Mouse (Mus musculus): ENCODE data around the gene Psmd11. TPM values are rescaled to one million over a fixed set of nuclear protein-coding genes. Genes with fewer than 3 reads are reported as not detected.

Psmd11 gene
- polyA plus RNA-seq, 1 experiment, result 65.0 TPM

- TF ChIP-seq CTCF (IDR thresholded peaks at IDR 0.05; ENCODE audit: low read depth, low read length) (peak; percentile 46; the same call in 1 of the 2 replicates), POLR2A (IDR thresholded peaks at IDR 0.05; ENCODE audit: borderline replicate concordance, low read depth, low read length) (no peak)
- Histone ChIP-seq H3K4me3 (ENCODE audit: insufficient read depth, low read length) (no peak overlapping the region), H3K4me1 (ENCODE audit: control insufficient read depth, insufficient read depth, low read length) (peaks cover 14% of the 10 kb centered on the region), H3K27ac (ENCODE audit: insufficient read depth, low read depth, low read length) (no peak overlapping the region)
These were observed 45.8 kb downstream of the Psmd11 start for GRCm38 (mm10) chr11:80474175-80474691.

- TF ChIP-seq POLR2A (IDR thresholded peaks at IDR 0.05; ENCODE audit: borderline replicate concordance, low read depth, low read length) (no peak), CTCF (IDR thresholded peaks at IDR 0.05; ENCODE audit: low read depth, low read length) (no peak)
- no peak overlapping the region for H3K4me3 ChIP-seq (ENCODE audit: insufficient read depth, low read length)
- H3K27ac ChIP-seq (ENCODE audit: insufficient read depth, low read depth, low read length), result no peak overlapping the region
- H3K4me1 ChIP-seq (ENCODE audit: control insufficient read depth, insufficient read depth, low read length), result peaks cover 17% of the 10 kb centered on the region
These were observed 46.4 kb downstream of the Psmd11 start for GRCm38 (mm10) chr11:80474846-80475245.

GRCm38 (mm10) chr11:80475544-80475943, 47.1 kb downstream of the Psmd11 start:
- H3K4me3 ChIP-seq (ENCODE audit: insufficient read depth, low read length), result no peak overlapping the region
- no peak overlapping the region for H3K27ac ChIP-seq (ENCODE audit: insufficient read depth, low read depth, low read length)
- TF ChIP-seq CTCF (IDR thresholded peaks at IDR 0.05; ENCODE audit: low read depth, low read length) (no peak), POLR2A (IDR thresholded peaks at IDR 0.05; ENCODE audit: borderline replicate concordance, low read depth, low read length) (no peak)
- peaks cover 21% of the 10 kb centered on the region for H3K4me1 ChIP-seq (ENCODE audit: control insufficient read depth, insufficient read depth, low read length)

GRCm38 (mm10) chr11:80476222-80477189, 48.1 kb downstream of the Psmd11 start, which contains the start of gene Cdk5r1:
Gene Cdk5r1, plus strand, starts transcription at chr11:80477023.
- Histone ChIP-seq H3K4me3 (ENCODE audit: insufficient read depth, low read length) (peak within 1 kb of the TSS; percentile 81), H3K4me1 (ENCODE audit: control insufficient read depth, insufficient read depth, low read length) (peaks cover 28% of the 10 kb centered on the region), H3K27ac (ENCODE audit: insufficient read depth, low read depth, low read length) (peak within 1 kb of the TSS; percentile 53)
- TF ChIP-seq POLR2A (IDR thresholded peaks at IDR 0.05; ENCODE audit: borderline replicate concordance, low read depth, low read length), result no peak; the same call in 1 of the 2 replicates

- peaks cover 28% of the 10 kb centered on the region for H3K4me1 ChIP-seq (ENCODE audit: control insufficient read depth, insufficient read depth, low read length)
- TF ChIP-seq POLR2A (IDR thresholded peaks at IDR 0.05; ENCODE audit: borderline replicate concordance, low read depth, low read length), result no peak
- no peak for TF ChIP-seq CTCF (IDR thresholded peaks at IDR 0.05; ENCODE audit: low read depth, low read length)
- no peak overlapping the region for H3K27ac ChIP-seq (ENCODE audit: insufficient read depth, low read depth, low read length)
- H3K4me3 ChIP-seq (ENCODE audit: insufficient read depth, low read length), result peak overlapping the region; percentile 79
These were observed 49.2 kb downstream of the Psmd11 start for GRCm38 (mm10) chr11:80477341-80478199.

GRCm38 (mm10) chr11:80478694-80479412, 50.4 kb downstream of the Psmd11 start:
- H3K4me3 ChIP-seq (ENCODE audit: insufficient read depth, low read length), result no peak overlapping the region
- no peak overlapping the region for H3K27ac ChIP-seq (ENCODE audit: insufficient read depth, low read depth, low read length)
- TF ChIP-seq CTCF (IDR thresholded peaks at IDR 0.05; ENCODE audit: low read depth, low read length) (no peak), POLR2A (IDR thresholded peaks at IDR 0.05; ENCODE audit: borderline replicate concordance, low read depth, low read length) (no peak)
- H3K4me1 ChIP-seq (ENCODE audit: control insufficient read depth, insufficient read depth, low read length), result peaks cover 28% of the 10 kb centered on the region

- no peak overlapping the region for H3K27ac ChIP-seq (ENCODE audit: insufficient read depth, low read depth, low read length)
- TF ChIP-seq POLR2A (IDR thresholded peaks at IDR 0.05; ENCODE audit: borderline replicate concordance, low read depth, low read length) (no peak), CTCF (IDR thresholded peaks at IDR 0.05; ENCODE audit: low read depth, low read length) (no peak)
- H3K4me3 ChIP-seq (ENCODE audit: insufficient read depth, low read length), result no peak overlapping the region
- H3K4me1 ChIP-seq (ENCODE audit: control insufficient read depth, insufficient read depth, low read length), result peaks cover 23% of the 10 kb centered on the region
These were observed 51.0 kb downstream of the Psmd11 start for GRCm38 (mm10) chr11:80479425-80479824.

- TF ChIP-seq POLR2A (IDR thresholded peaks at IDR 0.05; ENCODE audit: borderline replicate concordance, low read depth, low read length) (no peak), CTCF (IDR thresholded peaks at IDR 0.05; ENCODE audit: low read depth, low read length) (no peak)
- peaks cover 21% of the 10 kb centered on the region for H3K4me1 ChIP-seq (ENCODE audit: control insufficient read depth, insufficient read depth, low read length)
- H3K27ac ChIP-seq (ENCODE audit: insufficient read depth, low read depth, low read length), result no peak overlapping the region
- H3K4me3 ChIP-seq (ENCODE audit: insufficient read depth, low read length), result no peak overlapping the region
These were observed 51.8 kb downstream of the Psmd11 start for GRCm38 (mm10) chr11:80479906-80480866.

All from bone marrow macrophage, adult 2 months (primary cell).